Mouse (Mus musculus): ENCODE data around the gene Fzd10. TPM values are rescaled to one million over a fixed set of nuclear protein-coding genes. Genes with fewer than 3 reads are reported as not detected.

The Fzd10 gene
- polyA plus RNA-seq (2014; fragmentation: Nextera tagmentation; extraction: Ambion mirVana), result 0.23 and 0.39 TPM in 2 replicates

DNA sequence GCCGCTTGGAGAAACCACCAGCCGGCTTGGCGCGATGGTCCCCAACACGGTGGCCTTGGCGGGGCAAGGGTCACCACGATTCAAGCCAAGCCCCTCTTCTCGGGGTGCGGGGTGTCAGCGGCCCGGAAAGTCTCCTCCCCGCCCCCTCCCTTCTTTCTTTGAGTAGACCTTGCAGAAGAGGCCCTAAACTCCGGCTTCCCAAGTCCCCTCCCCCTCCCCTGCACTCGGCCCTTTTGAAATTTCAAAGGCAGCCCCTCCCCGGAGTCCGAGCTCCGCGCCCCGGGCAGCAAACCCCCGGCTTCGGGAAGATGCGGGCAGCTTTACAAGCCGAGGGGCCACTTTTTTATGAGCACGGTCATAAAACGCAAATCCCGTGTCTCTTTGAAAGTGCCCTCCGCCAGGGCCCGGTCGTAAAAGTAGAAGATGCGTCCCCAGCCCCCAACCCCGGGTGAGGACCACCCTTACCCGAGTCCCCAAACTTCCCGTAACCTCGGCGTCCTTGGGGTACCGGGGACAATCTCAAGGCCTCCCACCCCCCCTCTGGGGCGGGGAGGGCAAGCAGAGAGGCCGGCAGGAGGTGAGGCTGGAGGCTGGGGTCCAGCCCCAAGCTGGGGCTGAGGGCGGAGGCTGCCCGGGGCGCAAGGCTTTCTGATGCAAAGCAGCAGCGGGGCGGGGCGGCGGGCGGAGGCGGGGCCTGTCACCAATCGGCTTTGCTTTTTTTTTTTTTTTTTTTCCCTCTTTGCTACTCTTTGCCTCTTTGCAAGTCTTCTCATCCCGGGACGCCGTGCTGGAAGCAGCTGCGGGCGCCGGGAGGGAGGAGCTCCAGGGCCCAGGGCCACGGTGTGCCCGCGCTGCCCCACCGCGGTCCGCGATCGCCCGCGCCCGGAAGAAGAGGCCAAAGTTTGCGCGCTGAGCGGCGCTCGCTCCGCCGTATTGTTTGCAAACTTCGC, at the start of gene Fzd10:
Gene Fzd10 (plus strand): TSS at position 773 of the 950 bp plus-strand sequence.
- H3K4me3 ChIP-seq (ENCODE audit: control insufficient read depth in 1 of 2, insufficient read depth in 1 of 2, low read depth in 1 of 2, low read length in 2 of 2), result peak within 1 kb of the TSS; percentile 59 to 63
- peaks cover 92% of the 10 kb centered on the region for H3K27me3 ChIP-seq (ENCODE audit: control insufficient read depth, insufficient read depth, low read length)
- H3K9ac ChIP-seq (ENCODE audit: low read length), result peak within 1 kb of the TSS; percentile 45; the same call in 1 of the 2 replicates
- ATAC-seq (ENCODE audit: insufficient number of reproducible peaks, insufficient read depth, low FRiP score, low read depth), result peak; percentile 54; the same call in 1 of the 2 replicates
- peak within 1 kb of the TSS; percentile 96 for H3K4me2 ChIP-seq (ENCODE audit: low read length)
- no peak within 1 kb of the TSS for H3K27ac ChIP-seq (replicated peaks in 1 of 2; ENCODE audit: control insufficient read depth in 1 of 2, insufficient read depth in 1 of 2, low read depth in 2 of 2, low read length in 2 of 2)
- peaks cover 15 to 23% of the 10 kb centered on the region in 2 experiments; a peak in 3 of 4 replicates for H3K4me1 ChIP-seq (ENCODE audit: control insufficient read depth in 2 of 2, insufficient read depth in 2 of 2, low read length in 2 of 2)
- no peaks in the 10 kb centered on the region for H3K36me3 ChIP-seq (ENCODE audit: control insufficient read depth, insufficient read depth, low read length)
- H3K9me3 ChIP-seq (ENCODE audit: control insufficient read depth, low read length), result no peaks in the 10 kb centered on the region
- WGBS, result under 1% methylated on average over 65 of the region's 73 CpGs

DNA sequence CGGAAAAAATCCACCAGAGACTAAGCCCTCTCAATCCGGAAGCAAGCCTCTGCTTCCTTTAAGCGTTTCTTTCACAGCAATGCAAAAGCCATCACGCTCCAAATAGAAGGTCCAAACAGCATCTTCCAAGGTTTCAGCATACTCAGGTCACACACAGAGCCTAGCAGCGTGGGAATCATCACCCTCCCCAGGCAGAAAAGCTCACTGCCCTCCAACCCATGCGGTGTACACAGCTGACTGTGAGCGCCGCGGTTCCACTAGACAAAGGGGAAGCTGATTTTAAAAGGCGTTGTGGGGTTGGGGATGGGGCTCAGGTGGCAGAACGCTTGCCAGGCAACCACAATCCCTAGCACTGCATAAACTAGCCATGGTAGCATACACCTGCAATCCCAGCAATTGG, 49.2 kb upstream of the Fzd10 start:
- 9% methylated on average over 11 of the region's 11 CpGs for WGBS
- Histone ChIP-seq H3K4me2 (ENCODE audit: low read length) (peak overlapping the region; percentile 47), H3K4me3 (ENCODE audit: control insufficient read depth in 1 of 2, insufficient read depth in 1 of 2, low read depth in 1 of 2, low read length in 2 of 2) (peak overlapping the region in 1 of 2 experiments; percentile 18; a peak in 1 of 4 replicates), H3K9me3 (ENCODE audit: control insufficient read depth, low read length) (0 out of 2 replicates have a peak, but pooled peaks cover 7% of the 10 kb centered on the region), H3K4me1 (ENCODE audit: control insufficient read depth in 2 of 2, insufficient read depth in 2 of 2, low read length in 2 of 2) (peaks cover 0 to 3% of the 10 kb centered on the region in 2 experiments; a peak in 2 of 4 replicates), H3K36me3 (ENCODE audit: control insufficient read depth, insufficient read depth, low read length) (no peaks in the 10 kb centered on the region), H3K27ac (replicated peaks in 1 of 2; ENCODE audit: control insufficient read depth in 1 of 2, insufficient read depth in 1 of 2, low read depth in 2 of 2, low read length in 2 of 2) (no peak overlapping the region), H3K9ac (ENCODE audit: low read length) (no peak overlapping the region; the same call in 1 of the 2 replicates), H3K27me3 (ENCODE audit: control insufficient read depth, insufficient read depth, low read length) (peaks cover 23% of the 10 kb centered on the region)
- ATAC-seq (ENCODE audit: insufficient number of reproducible peaks, insufficient read depth, low FRiP score, low read depth), result no peak

DNA sequence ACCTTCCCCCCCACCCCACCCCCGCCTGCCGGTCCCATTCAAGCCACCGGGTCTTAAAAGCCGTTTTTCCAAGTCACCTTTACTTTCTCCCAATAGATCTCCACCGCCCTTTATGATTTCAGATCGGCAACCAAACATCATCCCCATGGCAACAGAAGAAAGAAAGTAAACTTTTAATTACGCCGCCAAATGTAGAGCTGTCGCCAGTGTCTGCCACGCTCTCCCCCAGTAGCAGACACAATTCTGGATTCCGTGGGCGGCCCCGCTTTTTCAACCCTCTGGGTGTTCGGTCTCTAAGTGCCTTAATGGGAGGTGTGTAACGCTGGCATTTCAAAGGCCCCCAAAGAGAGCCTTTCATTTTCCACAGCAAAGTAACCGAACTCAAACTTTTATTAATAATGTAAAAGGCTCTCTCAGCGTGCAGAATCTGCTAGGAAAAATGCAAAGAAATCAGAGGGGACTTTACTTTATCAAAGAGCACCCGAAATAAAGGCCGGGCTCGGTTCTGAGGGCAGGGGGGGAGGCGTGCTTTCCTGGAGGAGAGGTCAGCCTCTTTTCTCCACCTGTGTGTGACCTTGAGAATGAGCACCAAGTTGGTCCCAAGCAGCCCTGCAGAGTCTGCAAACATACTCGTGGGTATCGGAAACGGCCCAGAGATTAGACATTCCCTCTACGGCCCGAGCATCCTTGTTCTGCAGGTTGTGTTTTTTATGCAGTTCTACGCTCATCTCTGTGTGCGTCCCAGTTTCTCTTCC, 48.3 kb upstream of the Fzd10 start:
- peaks cover 0 to 3% of the 10 kb centered on the region in 2 experiments; a peak in 2 of 4 replicates for H3K4me1 ChIP-seq (ENCODE audit: control insufficient read depth in 2 of 2, insufficient read depth in 2 of 2, low read length in 2 of 2)
- ATAC-seq (ENCODE audit: insufficient number of reproducible peaks, insufficient read depth, low FRiP score, low read depth), result no peak
- 0 out of 2 replicates have a peak overlapping the region, but pooled peaks have one; percentile 5 for H3K9ac ChIP-seq (ENCODE audit: low read length)
- H3K9me3 ChIP-seq (ENCODE audit: control insufficient read depth, low read length), result 0 out of 2 replicates have a peak, but pooled peaks cover 7% of the 10 kb centered on the region
- H3K27me3 ChIP-seq (ENCODE audit: control insufficient read depth, insufficient read depth, low read length), result peaks cover 23% of the 10 kb centered on the region
- no peaks in the 10 kb centered on the region for H3K36me3 ChIP-seq (ENCODE audit: control insufficient read depth, insufficient read depth, low read length)
- H3K27ac ChIP-seq (replicated peaks in 1 of 2; ENCODE audit: control insufficient read depth in 1 of 2, insufficient read depth in 1 of 2, low read depth in 2 of 2, low read length in 2 of 2), result no peak overlapping the region
- peak overlapping the region; percentile 47 for H3K4me2 ChIP-seq (ENCODE audit: low read length)
- 10% methylated on average over 28 of the region's 28 CpGs for WGBS
- peak overlapping the region; percentile 16 to 18 for H3K4me3 ChIP-seq (ENCODE audit: control insufficient read depth in 1 of 2, insufficient read depth in 1 of 2, low read depth in 1 of 2, low read length in 2 of 2)

DNA sequence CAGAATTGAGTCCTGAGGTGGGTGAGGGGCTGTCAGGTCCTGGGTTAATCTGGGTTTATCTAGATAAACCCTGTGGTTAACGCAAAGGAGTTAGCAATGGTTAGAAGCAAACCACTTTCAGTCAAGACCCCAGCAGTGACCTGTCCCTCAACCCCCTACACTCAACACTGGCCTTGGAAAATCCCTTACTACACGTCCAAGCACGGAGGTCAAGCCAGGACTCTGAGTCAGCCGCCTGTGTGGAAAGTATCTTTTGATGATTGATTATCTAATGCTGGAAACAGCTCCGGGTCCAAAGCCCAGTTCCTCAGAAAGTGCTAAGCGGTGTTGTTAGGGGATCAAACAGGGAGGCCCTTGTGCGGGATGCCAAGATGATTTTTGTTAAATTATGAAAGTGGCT, 42.5 kb upstream of the Fzd10 start:
- ATAC-seq (ENCODE audit: insufficient number of reproducible peaks, insufficient read depth, low FRiP score, low read depth), result no peak
- 14% methylated on average over 7 of the region's 7 CpGs for WGBS
- H3K4me3 ChIP-seq (ENCODE audit: control insufficient read depth in 1 of 2, insufficient read depth in 1 of 2, low read depth in 1 of 2, low read length in 2 of 2), result no peak overlapping the region
- no peak overlapping the region for H3K27ac ChIP-seq (replicated peaks in 1 of 2; ENCODE audit: control insufficient read depth in 1 of 2, insufficient read depth in 1 of 2, low read depth in 2 of 2, low read length in 2 of 2)
- no peak overlapping the region for H3K9ac ChIP-seq (ENCODE audit: low read length)
- H3K4me2 ChIP-seq (ENCODE audit: low read length), result no peak overlapping the region
- H3K27me3 ChIP-seq (ENCODE audit: control insufficient read depth, insufficient read depth, low read length), result peaks cover 3% of the 10 kb centered on the region; the same call in 1 of the 2 replicates
- H3K36me3 ChIP-seq (ENCODE audit: control insufficient read depth, insufficient read depth, low read length), result no peaks in the 10 kb centered on the region
- peaks cover 3% of the 10 kb centered on the region; the same call in 1 of the 2 replicates for H3K9me3 ChIP-seq (ENCODE audit: control insufficient read depth, low read length)
- no peaks in the 10 kb centered on the region for H3K4me1 ChIP-seq (ENCODE audit: control insufficient read depth in 2 of 2, insufficient read depth in 2 of 2, low read length in 2 of 2)

DNA sequence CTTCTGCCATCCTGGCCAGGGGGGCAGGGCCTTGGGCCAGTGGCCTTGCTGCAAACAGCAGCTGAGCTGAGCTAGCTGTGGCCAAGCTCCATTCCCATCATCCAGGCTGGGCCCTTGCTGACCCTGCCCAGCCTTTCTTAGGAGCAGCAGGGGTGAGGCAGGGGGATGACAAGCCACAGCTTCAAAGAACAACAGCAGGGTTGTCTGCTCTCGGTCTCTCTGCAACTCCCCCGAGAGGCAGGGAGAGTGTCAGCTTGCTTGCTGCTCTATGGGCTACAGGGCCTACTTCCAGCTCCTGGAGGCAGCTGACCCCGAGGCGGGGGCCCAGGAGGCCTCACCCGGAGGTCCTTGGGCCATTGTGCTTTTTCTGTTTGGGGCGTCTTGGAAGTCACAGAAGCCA, 33.3 kb upstream of the Fzd10 start:
- no peak for ATAC-seq (ENCODE audit: insufficient number of reproducible peaks, insufficient read depth, low FRiP score, low read depth)
- Histone ChIP-seq H3K27me3 (ENCODE audit: control insufficient read depth, insufficient read depth, low read length) (no peaks in the 10 kb centered on the region), H3K4me3 (ENCODE audit: control insufficient read depth in 1 of 2, insufficient read depth in 1 of 2, low read depth in 1 of 2, low read length in 2 of 2) (no peak overlapping the region), H3K4me1 (ENCODE audit: control insufficient read depth in 2 of 2, insufficient read depth in 2 of 2, low read length in 2 of 2) (no peaks in the 10 kb centered on the region), H3K27ac (replicated peaks in 1 of 2; ENCODE audit: control insufficient read depth in 1 of 2, insufficient read depth in 1 of 2, low read depth in 2 of 2, low read length in 2 of 2) (no peak overlapping the region), H3K9ac (ENCODE audit: low read length) (no peak overlapping the region), H3K9me3 (ENCODE audit: control insufficient read depth, low read length) (no peaks in the 10 kb centered on the region), H3K36me3 (ENCODE audit: control insufficient read depth, insufficient read depth, low read length) (no peaks in the 10 kb centered on the region), H3K4me2 (ENCODE audit: low read length) (no peak overlapping the region)
- 26% methylated on average over 6 of the region's 6 CpGs for WGBS

DNA sequence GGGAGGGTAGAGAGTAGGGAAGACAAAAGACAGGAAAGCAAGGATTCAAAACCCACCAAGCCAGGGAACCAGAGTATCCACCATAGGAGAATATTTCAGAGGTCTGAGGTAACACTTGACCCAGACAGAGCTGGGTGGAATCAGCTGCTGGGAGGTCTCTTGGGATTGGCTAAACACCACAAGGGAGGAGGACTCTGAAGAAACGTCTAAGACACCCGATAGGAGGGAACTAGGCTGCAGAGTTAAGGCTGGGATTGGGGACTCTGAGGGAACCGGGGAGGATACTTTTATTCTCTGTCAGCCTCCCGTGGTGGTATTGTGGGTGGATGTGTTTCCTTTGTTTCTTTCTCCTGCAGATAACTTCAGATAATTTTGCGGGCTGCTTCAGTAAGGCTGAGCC, 31.7 kb upstream of the Fzd10 start:
- no peak overlapping the region for H3K9ac ChIP-seq (ENCODE audit: low read length)
- H3K36me3 ChIP-seq (ENCODE audit: control insufficient read depth, insufficient read depth, low read length), result no peaks in the 10 kb centered on the region
- no peak for ATAC-seq (ENCODE audit: insufficient number of reproducible peaks, insufficient read depth, low FRiP score, low read depth)

DNA sequence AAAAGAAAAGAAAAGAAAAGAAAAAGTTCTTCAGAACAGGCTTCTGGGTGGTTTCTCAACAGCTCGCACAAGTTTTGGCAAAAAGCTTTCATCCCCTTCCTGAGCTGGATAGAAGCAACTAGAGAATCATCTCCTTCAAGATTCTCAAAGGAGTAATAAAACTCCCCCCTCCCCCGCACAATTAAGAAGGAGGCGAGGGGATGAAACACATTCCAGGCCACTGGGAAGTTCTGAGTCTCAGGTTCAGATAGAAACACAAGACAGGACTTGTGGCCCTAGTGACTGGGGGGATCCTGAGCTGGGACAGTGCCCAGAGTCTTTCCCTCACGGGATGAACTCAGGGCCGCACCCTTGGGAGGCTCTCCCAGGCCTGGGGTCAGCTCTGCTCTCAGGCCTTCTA, 30.6 kb upstream of the Fzd10 start:
- H3K27ac ChIP-seq (replicated peaks in 1 of 2; ENCODE audit: control insufficient read depth in 1 of 2, insufficient read depth in 1 of 2, low read depth in 2 of 2, low read length in 2 of 2), result no peak overlapping the region
- 51% methylated on average over 5 of the region's 5 CpGs for WGBS
- 0 out of 2 replicates have a peak, but pooled peaks cover 2% of the 10 kb centered on the region for H3K9me3 ChIP-seq (ENCODE audit: control insufficient read depth, low read length)
- H3K4me2 ChIP-seq (ENCODE audit: low read length), result no peak overlapping the region
- H3K36me3 ChIP-seq (ENCODE audit: control insufficient read depth, insufficient read depth, low read length), result no peaks in the 10 kb centered on the region
- H3K4me1 ChIP-seq (ENCODE audit: control insufficient read depth in 2 of 2, insufficient read depth in 2 of 2, low read length in 2 of 2), result no peaks in the 10 kb centered on the region
- ATAC-seq (ENCODE audit: insufficient number of reproducible peaks, insufficient read depth, low FRiP score, low read depth), result no peak
- H3K9ac ChIP-seq (ENCODE audit: low read length), result no peak overlapping the region
- no peaks in the 10 kb centered on the region for H3K27me3 ChIP-seq (ENCODE audit: control insufficient read depth, insufficient read depth, low read length)
- no peak overlapping the region for H3K4me3 ChIP-seq (ENCODE audit: control insufficient read depth in 1 of 2, insufficient read depth in 1 of 2, low read depth in 1 of 2, low read length in 2 of 2)

More for the DNA sequence above, 31.7 kb upstream of the Fzd10 start:
- Histone ChIP-seq H3K9me3 (ENCODE audit: control insufficient read depth, low read length) (no peaks in the 10 kb centered on the region), H3K4me1 (ENCODE audit: control insufficient read depth in 2 of 2, insufficient read depth in 2 of 2, low read length in 2 of 2) (no peaks in the 10 kb centered on the region), H3K4me3 (ENCODE audit: control insufficient read depth in 1 of 2, insufficient read depth in 1 of 2, low read depth in 1 of 2, low read length in 2 of 2) (no peak overlapping the region), H3K27me3 (ENCODE audit: control insufficient read depth, insufficient read depth, low read length) (no peaks in the 10 kb centered on the region), H3K4me2 (ENCODE audit: low read length) (no peak overlapping the region), H3K27ac (replicated peaks in 1 of 2; ENCODE audit: control insufficient read depth in 1 of 2, insufficient read depth in 1 of 2, low read depth in 2 of 2, low read length in 2 of 2) (no peak overlapping the region)
- 21% methylated on average over 5 of the region's 5 CpGs for WGBS
